Mouse (Mus musculus) right cerebral cortex, adult 2 months (tissue): Measurements from ENCODE around the gene Tspan7.
A peak's percentile ranks its signal among the peaks of the same experiment; 100 is the strongest.

ENCODE experiments used
- DNase-seq, 2 experiments: peaks; one replicate each; pipeline ENCODE4 v3.0.0; 2021 to 2022; ENCODE audit warnings: low spot score in 2 of 2

Tspan7 gene

DNA sequence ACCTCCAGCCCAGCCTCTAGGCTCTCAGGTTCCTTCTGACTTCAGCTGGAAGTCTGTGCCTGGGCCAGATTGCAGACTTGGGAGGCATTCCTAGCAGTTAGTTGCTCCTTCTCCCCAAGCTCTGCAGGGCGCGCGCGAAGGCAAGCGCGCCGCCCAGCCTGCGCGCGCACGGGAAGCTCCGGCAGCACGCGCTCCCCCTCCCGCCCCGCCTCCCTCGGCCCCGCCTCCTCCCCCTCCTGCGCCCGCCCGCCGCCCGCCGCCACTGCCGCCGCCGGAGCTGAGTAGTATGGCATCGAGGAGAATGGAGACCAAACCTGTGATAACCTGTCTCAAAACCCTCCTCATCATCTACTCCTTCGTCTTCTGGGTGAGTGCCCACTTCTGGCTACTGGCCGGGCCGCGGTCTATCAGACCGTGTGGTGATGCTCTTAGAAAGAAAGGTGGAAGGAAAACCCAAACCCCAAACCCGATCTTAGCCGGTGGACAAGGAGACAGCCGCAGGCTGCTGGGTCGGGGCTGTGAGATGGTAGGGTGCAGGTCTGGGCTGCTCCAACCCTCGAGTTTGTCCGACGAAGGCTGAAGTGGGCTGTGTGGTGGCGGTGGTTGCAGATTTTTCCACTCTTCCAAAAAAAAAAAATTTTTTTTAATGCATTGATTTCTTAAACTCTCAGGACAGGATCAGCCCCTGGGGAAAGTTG is at the start of gene Tspan7:
TSS of gene Tspan7 (plus strand) at position 287 of the 698 bp plus-strand sequence.
- DNase-seq, result peak; percentile 47 to 53

DNA sequence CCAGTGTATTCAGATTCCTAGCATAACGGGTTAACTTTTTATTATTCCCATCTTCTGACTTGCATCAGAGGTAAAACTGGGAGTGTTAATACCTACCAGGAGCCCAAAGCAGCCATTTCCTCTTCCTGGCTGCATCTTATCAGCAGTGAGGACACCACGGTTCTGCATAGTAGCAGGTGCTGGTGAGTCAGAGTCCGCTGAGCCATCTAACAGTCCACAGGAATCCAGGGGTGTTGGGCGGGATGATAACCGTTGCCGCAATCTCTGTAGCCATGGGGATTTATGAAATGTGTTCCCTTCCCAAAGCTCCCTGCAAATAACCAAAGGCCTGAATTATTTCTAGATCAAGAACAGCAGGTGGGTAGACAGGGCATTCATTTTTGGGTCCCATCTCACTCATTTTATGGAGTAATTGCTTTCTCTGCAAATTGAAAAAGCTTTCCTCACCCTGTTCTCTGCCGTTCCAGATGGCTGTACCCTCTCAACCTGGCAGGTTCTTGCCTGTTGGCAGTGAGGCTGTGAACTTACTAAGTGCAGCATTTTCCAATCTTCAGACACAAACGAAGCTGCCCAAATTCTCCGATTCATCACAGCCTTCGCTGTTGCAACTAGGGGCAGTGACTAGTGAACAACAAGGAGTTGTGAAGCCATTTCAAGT is 35.5 kb upstream of the Tspan7 start:
- peak; percentile 24 to 53 for DNase-seq

DNA sequence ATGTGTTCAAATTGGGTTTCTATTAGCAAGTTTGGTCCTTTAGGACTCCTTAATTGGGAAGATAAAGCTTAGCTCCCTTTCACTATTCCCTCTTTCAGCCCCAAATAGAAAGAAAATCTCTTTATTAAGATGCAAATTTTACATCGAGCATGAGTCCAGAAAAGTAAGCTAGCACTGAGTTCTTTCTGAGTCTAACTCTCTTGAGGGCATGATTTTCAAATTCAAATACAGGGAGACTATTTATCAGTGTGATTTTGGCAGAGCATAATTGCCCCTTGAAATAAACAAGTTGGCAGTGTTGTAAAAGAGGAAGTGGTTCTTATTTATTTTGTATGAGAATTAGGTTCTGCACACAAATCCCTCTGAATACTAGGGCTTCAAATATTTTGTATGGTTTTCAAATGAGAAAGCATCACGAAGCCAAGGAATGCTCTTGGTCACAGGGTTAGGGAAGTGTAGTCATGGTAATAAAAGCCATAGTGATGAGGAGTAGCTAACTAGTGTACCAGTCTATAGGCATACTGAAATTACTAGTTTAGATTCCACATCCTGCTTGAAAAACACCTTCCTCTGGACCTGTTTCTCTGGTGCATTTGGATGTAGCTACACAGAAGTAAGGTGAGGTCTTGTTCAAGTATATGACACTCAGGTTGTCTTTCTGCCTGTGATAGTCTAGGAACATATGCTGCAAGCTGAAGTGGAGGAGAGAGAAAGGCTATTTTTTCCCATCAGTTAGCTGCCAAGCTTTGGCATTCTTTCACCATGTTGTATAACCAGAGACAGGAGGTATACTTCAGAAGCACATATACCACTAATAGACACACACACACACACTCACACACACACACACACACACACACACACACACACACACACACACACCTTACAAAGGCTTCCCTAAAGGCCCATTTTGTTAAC is 34.6 kb upstream of the Tspan7 start:
- DNase-seq, result peak; percentile 11 to 33

DNA sequence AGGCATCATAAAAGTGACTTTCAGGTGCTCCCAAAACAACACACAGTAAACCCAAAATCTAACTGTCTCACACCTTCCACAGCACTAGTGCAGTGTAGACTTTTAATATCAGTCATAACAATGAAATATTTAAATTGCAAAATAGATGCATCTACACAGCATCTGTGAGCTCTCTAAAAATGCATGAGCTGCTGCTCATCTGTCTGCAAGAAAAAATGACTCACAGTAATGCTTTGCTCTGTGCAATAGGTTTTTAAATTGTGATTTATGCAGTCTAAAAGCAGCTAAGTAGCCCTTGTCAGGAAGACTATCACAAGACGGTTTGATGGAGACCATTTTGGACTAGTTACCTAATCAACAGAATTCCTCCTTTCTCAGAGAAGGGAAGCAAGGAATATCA is 31.2 kb upstream of the Tspan7 start:
- no peak for DNase-seq

DNA sequence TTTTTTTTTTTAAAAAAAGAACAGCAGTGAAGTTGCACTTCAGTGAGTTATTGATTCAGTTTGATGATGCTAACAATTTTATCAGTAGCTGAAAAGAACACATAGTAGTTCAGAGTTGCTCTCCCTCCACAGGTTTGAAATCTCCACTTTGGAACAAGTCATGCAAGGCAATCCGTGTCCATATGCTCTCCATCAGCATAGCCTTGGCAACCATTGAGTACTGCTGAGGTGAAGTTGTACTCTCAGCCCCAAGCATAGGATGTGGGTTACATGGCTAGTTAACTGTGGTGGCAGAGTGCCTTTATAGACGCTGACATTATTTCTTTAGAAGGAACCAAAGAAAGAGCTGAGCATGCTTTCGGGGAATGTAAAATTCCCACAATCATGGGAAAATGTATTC is 27.7 kb upstream of the Tspan7 start:
- no peak for DNase-seq

DNA sequence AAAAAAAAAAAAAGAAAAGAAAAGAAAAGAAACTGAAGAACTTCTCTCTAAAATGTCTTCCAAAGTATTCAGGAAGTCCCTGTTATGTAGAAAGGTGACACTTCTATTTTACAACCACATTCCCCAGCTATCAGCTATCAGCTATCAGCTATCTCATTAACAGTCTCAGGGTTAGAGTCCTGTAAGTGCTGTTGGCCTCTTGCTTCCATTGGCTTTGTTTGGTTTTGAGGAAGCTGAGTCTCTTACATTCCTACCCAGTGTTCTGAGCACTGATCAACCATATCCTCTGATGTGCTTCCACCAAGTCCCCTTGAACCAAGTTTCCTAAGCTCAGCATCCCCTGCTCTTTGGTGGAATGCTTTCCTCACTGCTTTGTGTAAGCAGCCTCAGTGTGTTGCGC is 7.9 kb upstream of the Tspan7 start:
- DNase-seq, result no peak

DNA sequence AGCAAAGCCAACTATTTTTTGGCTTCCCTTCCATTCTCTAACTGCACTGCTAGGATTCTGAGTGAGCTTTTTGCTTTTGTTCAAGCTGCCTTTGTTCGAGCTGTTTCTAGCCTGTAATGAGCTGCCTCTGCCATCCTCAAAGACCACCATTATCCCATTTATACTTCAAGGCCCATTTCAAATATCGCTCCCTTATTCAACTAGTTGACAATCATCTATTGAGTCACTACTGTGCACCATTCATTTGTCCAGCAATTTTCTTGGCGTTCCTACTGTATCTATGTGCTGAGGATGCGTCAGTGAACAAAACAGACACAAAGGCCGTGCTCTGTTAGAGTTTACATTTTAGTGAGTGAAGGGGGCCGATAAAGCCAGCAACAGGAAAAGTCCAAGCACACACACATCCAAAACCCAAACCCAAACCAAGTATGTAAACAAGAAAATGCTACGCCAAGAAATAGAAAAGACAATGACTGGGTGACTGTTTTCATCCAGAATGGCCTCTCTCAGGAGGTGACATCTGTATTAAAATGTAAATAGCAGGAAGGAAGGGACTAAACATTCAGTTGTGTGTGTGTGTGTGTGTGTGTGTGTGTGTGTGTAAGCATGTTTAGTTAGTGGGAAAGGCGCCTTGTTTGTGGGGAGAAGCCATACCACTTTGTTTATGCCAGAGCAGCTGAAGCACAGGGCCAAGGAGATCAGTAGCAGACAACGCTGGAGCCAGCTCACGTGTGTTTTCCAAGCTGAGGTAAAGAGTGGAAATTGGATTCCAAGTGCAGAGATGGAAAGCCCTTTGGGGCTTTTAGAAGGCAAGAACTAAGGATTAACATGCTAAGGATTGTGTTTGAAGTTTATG is 5.7 kb upstream of the Tspan7 start:
- DNase-seq, result no peak

DNA sequence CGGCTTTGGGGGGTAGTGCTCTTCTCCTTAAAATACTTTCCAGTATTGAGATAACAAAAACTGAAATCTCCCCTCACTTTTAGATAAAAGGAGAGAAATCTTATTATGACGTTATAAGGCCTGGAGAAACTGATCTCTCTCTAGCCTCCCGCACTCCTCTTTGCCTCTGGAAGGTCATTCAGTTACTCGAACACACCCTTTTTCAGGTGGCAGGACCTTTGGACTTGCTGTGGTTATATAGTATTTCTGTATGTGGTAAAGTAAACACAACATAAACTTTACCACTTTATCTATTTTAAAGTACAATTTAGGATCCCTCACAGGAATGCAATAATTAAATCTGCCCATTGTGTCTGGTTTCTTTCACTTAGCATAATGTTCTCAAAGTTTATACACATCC is 5.0 kb upstream of the Tspan7 start:
- DNase-seq, result no peak

DNA sequence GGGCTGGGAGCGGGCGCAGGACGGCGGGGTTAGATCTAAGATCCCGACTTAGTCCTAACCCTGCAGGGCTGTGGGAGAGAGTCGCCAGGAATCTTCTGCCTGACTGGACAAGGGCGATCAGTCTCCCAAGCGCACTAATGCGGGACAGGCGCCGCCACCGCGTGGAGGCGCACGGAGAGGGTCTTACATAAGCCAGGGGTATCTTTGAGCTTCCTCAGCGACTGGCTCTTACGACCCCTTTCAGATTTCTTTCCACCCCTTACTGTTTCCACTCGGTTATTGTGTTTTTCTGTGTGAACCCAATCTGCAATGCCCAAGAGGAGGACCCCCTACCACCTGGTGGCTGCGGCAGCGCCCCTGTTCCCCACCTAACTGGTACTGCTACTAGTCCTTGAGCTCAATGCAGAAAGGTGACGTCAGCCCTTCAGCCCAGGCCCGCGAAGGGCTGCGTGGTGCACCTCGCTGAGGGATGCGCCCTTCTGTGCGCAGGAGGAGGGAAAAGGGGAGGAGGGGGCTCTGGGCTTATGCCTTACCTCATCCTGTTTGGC is 780 bp downstream of the Tspan7 start:
- DNase-seq, result peak; percentile 64 to 66

DNA sequence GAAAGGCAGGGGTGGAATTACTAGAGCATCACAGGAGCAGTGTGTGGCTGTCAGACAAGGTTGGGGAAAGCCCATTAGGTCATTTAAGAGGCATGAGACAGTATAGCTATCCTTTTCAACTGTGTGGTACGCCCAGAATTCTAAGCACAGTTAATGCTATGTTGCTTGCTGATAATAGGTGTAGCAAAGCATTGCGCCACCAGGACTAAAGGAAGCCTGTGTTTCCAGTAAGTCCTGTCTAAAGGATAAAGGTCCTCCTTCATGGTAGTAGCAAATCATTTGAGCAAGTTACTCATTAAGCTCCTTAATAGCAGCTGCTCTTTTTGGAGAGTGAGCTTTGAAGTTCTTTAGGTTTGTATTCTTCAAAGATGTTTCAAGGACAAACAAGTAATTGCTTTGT is 13.6 kb downstream of the Tspan7 start:
- no peak for DNase-seq

DNA sequence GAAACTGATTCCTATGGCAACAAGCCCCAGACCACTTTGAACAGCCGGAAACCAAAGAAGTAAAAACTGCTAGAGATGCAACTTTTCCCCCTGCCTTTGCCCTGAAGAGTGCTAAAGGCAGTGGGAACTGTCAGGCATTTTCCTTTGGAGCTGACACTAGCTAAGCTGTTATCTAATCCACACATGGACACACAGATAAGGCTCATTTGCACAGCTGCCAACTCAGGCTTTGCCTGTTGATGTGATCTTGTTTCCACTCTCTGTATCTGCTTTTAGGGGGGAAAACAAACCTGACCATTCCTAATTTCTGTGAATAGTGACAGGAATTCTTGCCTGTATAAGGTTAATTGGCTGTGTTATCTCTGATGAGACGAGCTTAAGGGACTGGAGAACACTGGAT is 17.7 kb downstream of the Tspan7 start:
- no peak for DNase-seq

DNA sequence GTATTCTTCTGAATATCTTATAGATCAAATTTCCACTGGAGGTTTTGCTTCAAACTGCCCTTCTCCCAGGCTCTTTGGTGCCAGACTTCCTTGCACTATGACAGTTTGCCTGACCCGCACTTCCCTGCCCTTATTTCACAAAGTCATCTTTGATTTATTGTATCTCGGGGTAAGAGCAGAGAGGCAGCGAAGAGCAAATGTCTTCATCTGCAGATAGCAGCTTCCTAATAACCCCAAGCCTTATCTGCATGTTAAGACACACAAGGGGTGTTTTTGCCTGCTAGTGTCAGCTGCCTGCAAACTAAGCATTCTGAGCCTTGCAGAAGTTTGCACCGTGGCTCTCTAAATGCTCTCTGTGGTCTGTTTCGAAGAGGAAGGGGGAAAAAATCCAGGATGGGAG is 29.5 kb downstream of the Tspan7 start:
- DNase-seq, result no peak

DNA sequence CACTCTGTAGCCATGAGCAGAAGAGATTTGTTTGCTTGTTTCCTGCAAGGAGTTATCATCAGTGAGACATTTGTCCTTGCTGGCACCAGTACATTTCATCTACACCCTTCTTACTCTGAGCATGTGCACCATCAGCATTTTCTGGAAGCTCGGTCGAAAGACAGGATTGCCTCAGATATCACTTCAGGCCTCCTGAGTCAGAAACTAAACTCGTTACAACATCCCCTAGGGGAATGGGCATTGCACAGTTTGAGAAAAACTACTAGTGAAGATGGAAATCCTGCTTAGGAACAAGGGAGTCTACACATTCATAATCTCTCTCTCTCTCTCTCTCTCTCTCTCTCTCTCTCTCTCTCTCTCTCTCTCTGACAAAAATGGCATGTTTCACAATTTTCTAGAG is 30.0 kb downstream of the Tspan7 start:
- no peak for DNase-seq

DNA sequence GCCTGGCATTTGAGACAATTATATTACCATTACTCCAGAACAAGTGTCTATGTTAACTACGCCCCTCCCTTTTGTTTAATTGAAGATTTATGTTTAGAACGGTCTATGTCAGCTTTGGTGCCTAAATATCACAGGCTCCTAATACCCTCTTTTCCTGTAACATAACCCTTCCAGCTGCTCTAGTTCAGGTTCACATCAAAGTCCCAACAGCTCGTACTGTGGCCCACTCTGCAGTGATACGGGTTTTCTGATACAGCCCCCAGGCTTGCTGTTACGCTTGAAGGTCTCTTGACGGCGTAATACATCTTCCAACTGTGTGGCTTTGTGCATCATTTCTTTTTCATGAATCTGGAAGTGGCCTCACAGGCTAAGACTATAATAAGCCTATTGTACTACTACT is 31.5 kb downstream of the Tspan7 start:
- no peak for DNase-seq

DNA sequence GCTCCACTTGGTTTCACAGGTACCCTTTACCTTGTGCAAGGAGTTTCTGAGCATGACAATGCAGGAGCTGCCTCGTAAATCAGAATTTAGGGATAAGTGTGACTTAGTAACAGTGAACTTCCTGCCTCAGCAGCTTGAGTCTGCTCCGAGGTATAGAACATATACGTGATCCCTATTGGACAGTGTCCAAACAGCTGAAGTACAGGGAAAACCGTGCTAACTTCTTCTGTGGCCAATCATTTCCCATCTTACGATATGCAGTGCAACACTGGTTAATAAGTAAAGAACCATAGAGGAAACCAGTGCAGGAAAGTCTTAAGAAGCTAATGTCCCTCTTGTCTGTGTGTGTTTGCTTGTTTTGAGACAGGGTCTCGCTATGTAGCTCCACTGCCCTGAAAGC is 32.0 kb downstream of the Tspan7 start:
- DNase-seq, result no peak

DNA sequence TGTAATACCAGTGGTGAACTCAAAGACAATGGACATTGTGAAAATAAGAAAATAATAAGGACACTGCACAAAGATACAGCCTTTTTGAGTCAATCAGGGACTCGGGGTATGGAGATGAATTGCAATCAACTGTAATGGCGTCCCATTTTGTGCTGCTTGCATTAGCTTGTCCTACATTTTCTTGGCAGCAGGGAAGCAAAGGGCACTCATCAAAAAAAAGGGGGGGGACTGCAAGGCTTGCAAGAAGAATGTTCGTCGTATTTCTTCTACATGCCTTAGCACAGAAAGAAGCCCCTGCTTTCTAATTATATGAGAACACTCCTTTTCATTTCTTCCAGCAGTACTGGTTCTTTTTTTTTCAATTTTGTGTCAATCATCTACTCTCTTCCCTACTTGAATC is 32.8 kb downstream of the Tspan7 start:
- DNase-seq, result no peak

DNA sequence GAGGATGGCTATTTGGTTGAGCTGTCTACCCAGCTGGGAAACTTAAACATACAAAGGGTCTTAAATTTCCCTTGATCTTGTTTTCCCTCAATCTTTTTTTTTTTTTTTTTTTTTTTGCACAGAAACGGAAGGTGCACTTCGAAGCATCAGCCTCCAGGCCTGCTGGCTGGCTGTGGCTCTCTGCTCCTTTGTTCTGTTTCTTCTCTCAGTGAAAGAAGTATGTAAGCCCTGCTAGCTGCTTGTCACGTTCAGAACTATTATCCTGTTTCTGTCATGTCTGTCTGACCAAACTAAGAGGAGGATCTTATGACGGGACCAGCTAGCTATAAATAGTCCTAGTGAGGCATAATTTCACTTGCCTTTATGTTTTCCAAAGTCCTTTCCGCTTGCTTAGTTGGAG is 33.6 kb downstream of the Tspan7 start:
- no peak for DNase-seq

DNA sequence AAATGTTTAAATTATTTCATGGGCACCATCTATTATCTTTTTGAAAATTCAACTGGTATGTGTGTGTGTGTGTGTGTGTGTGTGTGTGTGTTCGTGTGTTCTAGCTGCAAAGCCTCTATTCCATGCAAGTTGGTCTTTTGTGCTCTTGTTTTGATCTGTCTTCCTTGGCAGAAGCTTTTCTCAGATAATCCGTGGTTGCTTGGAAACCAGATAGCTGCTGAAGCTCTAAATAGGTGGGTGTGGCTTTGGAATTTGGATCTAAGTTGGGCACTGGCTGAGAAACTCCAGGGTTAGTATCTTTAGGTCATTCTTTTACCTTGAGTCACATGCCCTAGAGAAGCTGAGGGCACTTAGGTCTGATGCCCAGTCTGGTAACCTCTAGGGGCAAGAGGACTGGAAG is 50.5 kb downstream of the Tspan7 start:
- DNase-seq, result no peak

DNA sequence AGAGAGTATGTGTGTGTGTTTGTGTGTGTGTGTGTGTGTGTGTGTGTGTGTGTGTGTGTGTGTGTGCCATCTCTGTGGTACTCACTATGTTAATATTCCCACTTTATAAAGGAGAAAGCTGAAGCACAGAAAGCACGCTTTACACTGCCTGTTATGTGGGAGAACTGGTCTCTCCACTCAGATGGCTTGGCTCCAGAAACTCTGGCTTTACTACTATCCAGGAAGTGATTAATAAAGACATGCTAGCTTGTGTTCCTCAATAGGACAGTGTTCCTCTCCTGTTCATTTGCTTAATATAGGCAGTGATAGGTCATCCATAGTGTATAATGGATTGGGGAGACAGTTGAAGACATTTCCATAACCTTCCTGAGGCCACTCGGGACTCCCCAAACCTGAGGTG is 54.1 kb downstream of the Tspan7 start:
- no peak for DNase-seq

DNA sequence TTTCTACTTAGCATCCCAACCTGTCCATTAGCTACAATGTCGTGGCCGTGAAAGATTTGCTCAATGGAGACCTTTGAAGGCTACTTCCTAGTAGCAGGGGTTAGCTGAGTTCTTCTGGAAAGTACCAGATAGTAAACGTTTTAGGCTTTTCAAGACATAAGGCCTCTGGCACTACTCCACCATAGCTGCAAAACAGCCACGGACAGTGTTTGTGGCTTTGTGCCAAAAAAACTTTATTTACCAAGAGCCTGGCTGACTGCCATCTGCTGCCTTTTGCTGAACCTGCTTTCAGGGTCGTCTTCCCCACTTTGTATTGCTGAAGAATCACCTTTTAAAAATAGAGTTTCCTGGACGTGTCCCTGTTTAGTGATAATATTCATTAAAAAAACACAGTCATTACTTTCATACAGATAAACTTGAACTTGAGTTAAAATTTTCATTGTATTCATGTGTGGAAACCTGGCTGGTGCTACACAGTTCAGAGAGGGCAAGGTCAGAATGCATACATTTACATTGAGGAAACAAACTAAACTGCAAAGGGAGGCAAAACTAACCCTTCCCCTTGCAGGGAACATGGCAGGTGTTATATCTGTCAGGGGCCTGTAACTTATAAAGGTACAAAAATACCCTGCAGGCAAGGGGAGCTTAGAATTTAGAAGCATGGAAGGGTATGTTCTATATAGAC is 54.7 kb downstream of the Tspan7 start:
- no peak for DNase-seq

DNA sequence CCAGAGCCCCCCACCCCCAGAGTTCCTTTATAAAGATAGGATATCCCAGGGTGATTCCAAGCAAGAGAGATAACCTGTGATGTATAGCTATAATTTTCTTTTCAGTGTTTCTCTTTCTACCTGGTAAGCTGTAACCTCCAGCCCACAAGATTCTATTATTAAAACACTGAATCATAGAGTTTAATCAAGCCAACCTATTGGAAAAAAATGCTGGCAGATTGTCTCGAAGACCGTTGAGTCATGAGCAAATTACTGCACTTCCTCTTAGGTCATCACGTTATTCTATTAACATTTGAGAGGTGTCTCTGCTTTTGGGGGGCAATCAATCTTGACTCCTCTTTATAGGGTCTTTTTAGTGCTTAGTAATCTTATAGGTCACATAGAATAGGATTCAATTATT is 61.9 kb downstream of the Tspan7 start:
- DNase-seq, result no peak
